Mouse (Mus musculus) CH12.LX (cell line): ENCODE results near the gene Clspn. TPM values are rescaled to one million over a fixed set of nuclear protein-coding genes. Genes with fewer than 3 reads are reported as not detected.

ENCODE experiments used
- DNase-seq: peaks from one replicate; pipeline ENCODE4 v3.0.0-alpha.2; 2013; ENCODE audit errors: extremely low read depth
- H3K27ac ChIP-seq: 2 replicates; pipeline ENCODE4 v1.5.1; 2012; ENCODE audit warnings: low read depth, mild to moderate bottlenecking, control low read depth, moderate library complexity; ENCODE audit not compliant: insufficient read depth
- H3K27me3 ChIP-seq: replicated peaks from 2 replicates; pipeline ENCODE3; 2012; ENCODE audit warnings: inconsistent platforms
- H3K36me3 ChIP-seq, 2 experiments: replicated peaks in 1 of 2; 2 replicates each; pipeline versions ENCODE3 to v1.6.1; 2012; ENCODE audit warnings: inconsistent platforms in 1 of 2, low read length in 1 of 2, mild to moderate bottlenecking in 1 of 2, mixed read lengths in 1 of 2, moderate library complexity in 1 of 2; ENCODE audit not compliant: control insufficient read depth in 1 of 2, insufficient read depth in 1 of 2
- H3K4me1 ChIP-seq, 2 experiments: 2 replicates each; pipeline ENCODE4 v1.6.1; 2012; ENCODE audit warnings: inconsistent platforms in 1 of 2, moderate library complexity in 1 of 2; ENCODE audit not compliant: insufficient read depth in 2 of 2, control insufficient read depth in 1 of 2
- H3K4me2 ChIP-seq: 2 replicates; pipeline ENCODE4 v1.6.1; 2012; ENCODE audit warnings: low read depth, mild to moderate bottlenecking, control low read depth; ENCODE audit not compliant: poor library complexity, insufficient read depth, severe bottlenecking
- H3K4me3 ChIP-seq, 3 experiments: fragments of 150-350 bp in 1 of 3; sonication (generic) in 1 of 3; replicated peaks in 1 of 3; 2 replicates each; pipeline versions ENCODE3 to v1.5.1; 2011 to 2012; ENCODE audit warnings: low read depth in 2 of 3, low read length in 2 of 3, mild to moderate bottlenecking in 2 of 3, moderate library complexity in 2 of 3, control low read depth in 1 of 3, improper control_type of control experiment in 1 of 3, inconsistent platforms in 1 of 3, mixed read lengths in 1 of 3; ENCODE audit not compliant: poor library complexity in 1 of 3
- H3K79me2 ChIP-seq: replicated peaks from 2 replicates; pipeline ENCODE4 v1.6.1; 2012; ENCODE audit warnings: mild to moderate bottlenecking, moderate library complexity; ENCODE audit not compliant: control insufficient read depth, poor library complexity, insufficient read depth, severe bottlenecking; ENCODE audit errors: extremely low read depth
- H3K9ac ChIP-seq: 2 replicates; pipeline ENCODE4 v1.6.1; 2012; ENCODE audit warnings: low read depth, mild to moderate bottlenecking, control low read depth, moderate library complexity; ENCODE audit not compliant: insufficient read depth
- H3K9me3 ChIP-seq: replicated peaks from 2 replicates; pipeline ENCODE3; 2012; ENCODE audit warnings: low read length, inconsistent platforms, mixed read lengths
- CHD1 ChIP-seq: IDR thresholded peaks from 2 replicates; pipeline ENCODE4 v1.6.1; 2012; ENCODE audit warnings: low read depth, low read length, improper control_type of control experiment, inconsistent platforms
- CHD2 ChIP-seq: IDR thresholded peaks from 2 replicates; pipeline ENCODE4 v1.6.1; 2011; ENCODE audit warnings: low read length, improper control_type of control experiment
- ELF1 ChIP-seq: IDR thresholded peaks from 2 replicates; pipeline ENCODE4 v1.6.1; 2014; ENCODE audit warnings: low read depth, mild to moderate bottlenecking, inconsistent platforms, low read length, improper control_type of control experiment
- HCFC1 ChIP-seq: IDR thresholded peaks from 2 replicates; pipeline ENCODE4 v1.6.1; 2012; ENCODE audit warnings: low read depth, mild to moderate bottlenecking, inconsistent platforms, low read length, improper control_type of control experiment
- JUND ChIP-seq: conservative IDR thresholded peaks from 2 replicates; pipeline ENCODE4 v1.6.1; 2011; ENCODE audit warnings: low read depth, low read length, improper control_type of control experiment
- KAT2A ChIP-seq: IDR thresholded peaks from 2 replicates; pipeline ENCODE4 v1.6.1; 2012; ENCODE audit warnings: low read length, improper control_type of control experiment, inconsistent platforms; ENCODE audit not compliant: insufficient replicate concordance
- MAX ChIP-seq: IDR thresholded peaks from 2 replicates; pipeline ENCODE4 v1.6.1; 2011; ENCODE audit warnings: low read length, improper control_type of control experiment
- MAZ ChIP-seq: IDR thresholded peaks from 2 replicates; pipeline ENCODE4 v1.6.1; 2012; ENCODE audit warnings: low read depth, mild to moderate bottlenecking, inconsistent platforms, low read length, improper control_type of control experiment, moderate library complexity
- MEF2A ChIP-seq: IDR thresholded peaks from 2 replicates; pipeline ENCODE4 v1.6.1; 2014; ENCODE audit warnings: low read depth, mild to moderate bottlenecking, inconsistent platforms, low read length, improper control_type of control experiment, borderline replicate concordance
- MXI1 ChIP-seq: IDR thresholded peaks from 2 replicates; pipeline ENCODE4 v1.6.1; 2011; ENCODE audit warnings: mild to moderate bottlenecking, low read depth, low read length, improper control_type of control experiment
- NELFE ChIP-seq: IDR thresholded peaks from 2 replicates; pipeline ENCODE4 v1.6.1; 2011; ENCODE audit warnings: low read depth, low read length, improper control_type of control experiment
- NRF1 ChIP-seq: IDR thresholded peaks from 2 replicates; pipeline ENCODE4 v1.6.1; 2014; ENCODE audit warnings: low read depth, mild to moderate bottlenecking, inconsistent platforms, low read length, improper control_type of control experiment, moderate library complexity
- PAX5 ChIP-seq: IDR thresholded peaks from 2 replicates; pipeline ENCODE4 v1.6.1; 2012; ENCODE audit warnings: low read length, inconsistent platforms, mixed read lengths
- POLR2A ChIP-seq: IDR thresholded peaks from 2 replicates; pipeline ENCODE4 v1.6.1; 2011; ENCODE audit warnings: low read depth, mild to moderate bottlenecking, improper control_type of control experiment, low read length
- RAD21 ChIP-seq: IDR thresholded peaks from 2 replicates; pipeline ENCODE4 v1.6.1; 2011; ENCODE audit warnings: low read depth, mild to moderate bottlenecking, low read length, improper control_type of control experiment, moderate library complexity
- RCOR1 ChIP-seq: conservative IDR thresholded peaks from 2 replicates; pipeline ENCODE4 v1.6.1; 2012; ENCODE audit warnings: low read depth, mild to moderate bottlenecking, inconsistent platforms, low read length, improper control_type of control experiment
- SIN3A ChIP-seq: IDR thresholded peaks from 2 replicates; pipeline ENCODE4 v1.6.1; 2012; ENCODE audit warnings: low read length, improper control_type of control experiment, inconsistent platforms
- TCF12 ChIP-seq: IDR thresholded peaks from 2 replicates; pipeline ENCODE4 v1.6.1; 2014; ENCODE audit warnings: low read depth, mild to moderate bottlenecking, inconsistent platforms, low read length, improper control_type of control experiment
- UBTF ChIP-seq: IDR thresholded peaks from 2 replicates; pipeline ENCODE4 v1.6.1; 2012; ENCODE audit warnings: low read depth, mild to moderate bottlenecking, inconsistent platforms, low read length, improper control_type of control experiment, moderate library complexity
- USF1 ChIP-seq: IDR thresholded peaks from 2 replicates; pipeline ENCODE4 v1.6.1; 2014; ENCODE audit warnings: low read depth, mild to moderate bottlenecking, inconsistent platforms, low read length, improper control_type of control experiment
- ZC3H11A ChIP-seq: IDR thresholded peaks from 2 replicates; pipeline ENCODE4 v1.6.1; 2012; ENCODE audit warnings: low read depth, mild to moderate bottlenecking, inconsistent platforms, low read length, improper control_type of control experiment
- ZKSCAN1 ChIP-seq: IDR thresholded peaks from 2 replicates; pipeline ENCODE4 v1.6.1; 2012; ENCODE audit warnings: low read depth, inconsistent platforms, low read length, improper control_type of control experiment, borderline replicate concordance
- ZMIZ1 ChIP-seq: IDR thresholded peaks from 2 replicates; pipeline ENCODE4 v1.6.1; 2012; ENCODE audit warnings: low read depth, mild to moderate bottlenecking, inconsistent platforms, low read length, improper control_type of control experiment
- ZNF384 ChIP-seq: IDR thresholded peaks from 2 replicates; pipeline ENCODE4 v1.6.1; 2012; ENCODE audit warnings: low read depth, low read length, improper control_type of control experiment, inconsistent platforms
- dilution Hi-C: fragments of 300-500 bp; cut with MboI; formaldehyde crosslinking; loops from 2 replicates; pipeline ENCODE4 v1.14.3; 2020; ENCODE audit warnings: low sequenced_read_pairs; ENCODE audit not compliant: extremely low pct_unique_long_range_greater_than_20kb, extremely low pct_ligation_motif_present
- in situ Hi-C: fragments of 300-500 bp; cut with MboI; formaldehyde crosslinking; loops from 3 replicates; pipeline ENCODE4 v1.14.3; 2019; ENCODE audit warnings: low sequenced_read_pairs, low pct_ligation_motif_present, low pct_unique_long_range_greater_than_20kb, mixed read lengths
- polyA plus RNA-seq: library from polyadenylated mRNA; unstranded; fragments of >175 nt; gene quantifications from 2 replicates; pipeline ENCODE4 v1.2.1, GENCODE M21; 2012; ENCODE audit warnings: low read depth; ENCODE audit not compliant: insufficient read length
- total RNA-seq, 2 experiments: library from RNA; depleted of rRNA; stranded (reverse); fragments of 300-350 nt in 1 of 2; fragments of >200 nt in 1 of 2; gene quantifications; 2 replicates each; pipeline ENCODE4 v1.2.3; 2012 to 2014

The Clspn gene
- total and polyA plus RNA-seq, 3 experiments, result 25.5 to 90.0 (median 34.9) TPM

DNA sequence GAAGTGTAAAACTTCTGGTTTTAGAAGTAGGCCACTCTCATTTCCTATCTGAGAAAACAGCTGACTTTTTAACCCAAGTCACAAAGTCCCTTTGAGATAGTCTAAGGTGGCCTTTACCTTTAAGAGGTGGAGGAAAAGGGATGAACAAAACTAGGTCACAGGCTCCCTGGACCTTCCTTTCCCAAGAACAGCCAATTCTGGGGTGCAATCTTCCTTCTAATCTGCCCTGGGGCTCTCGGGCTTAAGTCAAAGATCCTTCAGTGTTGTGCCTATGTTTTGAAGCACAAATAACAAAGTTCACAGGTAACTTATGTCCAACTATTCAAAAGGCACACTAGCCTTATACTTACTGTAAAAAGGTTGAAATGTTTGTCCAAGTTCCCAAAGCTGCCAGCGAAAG is 47.4 kb downstream of the Clspn start:
- H3K27me3 ChIP-seq, result no peaks in the 10 kb centered on the region
- H3K79me2 ChIP-seq, result no peaks in the 10 kb centered on the region
- H3K9me3 ChIP-seq, result no peaks in the 10 kb centered on the region
- dilution Hi-C loops (no loop called here), in situ Hi-C loops (loop anchor here (10.0 kb wide), 2 partner anchors 111 to 241 kb away; no protein-coding TSS in a partner anchor)
- H3K4me2 ChIP-seq, result no peak overlapping the region
- H3K9ac ChIP-seq, result no peak overlapping the region
- H3K4me3 ChIP-seq, result no peak overlapping the region
- TF ChIP-seq JUND (no peak), PAX5 (no peak), CHD2 (no peak), KAT2A (no peak), ZNF384 (no peak), TCF12 (no peak), MXI1 (no peak), ZKSCAN1 (no peak), RAD21 (no peak)
- H3K36me3 ChIP-seq, result no peaks in the 10 kb centered on the region
- no peak overlapping the region for H3K27ac ChIP-seq
- DNase-seq, result no peak
- H3K4me1 ChIP-seq, result peaks cover 0 to 6% of the 10 kb centered on the region in 2 experiments; a peak in 2 of 4 replicates

DNA sequence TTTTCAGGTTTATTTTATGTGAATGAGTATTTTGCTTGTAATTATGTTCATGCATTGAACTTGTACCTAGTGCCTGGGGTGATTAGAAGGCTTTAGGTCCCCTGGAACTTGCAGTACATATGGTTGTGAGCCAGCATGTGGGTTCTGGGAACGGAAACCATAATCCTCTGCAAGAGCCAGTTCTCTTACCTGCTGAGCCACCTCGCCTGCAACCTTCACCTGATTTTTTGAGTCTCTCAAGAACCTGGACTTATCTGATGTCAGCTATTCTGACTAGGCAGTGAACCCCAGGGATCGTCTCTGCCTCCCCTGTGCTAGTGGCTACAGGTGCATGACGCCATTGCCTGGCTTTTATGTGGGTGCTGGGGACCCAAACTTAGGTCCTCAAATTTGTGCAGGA is 49.0 kb downstream of the Clspn start:
- DNase-seq, result no peak
- H3K4me3 ChIP-seq, result no peak overlapping the region
- H3K4me1 ChIP-seq, result 0 out of 4 replicates have a peak, but pooled peaks cover 0 to 2% of the 10 kb centered on the region in 2 experiments
- dilution Hi-C loops, result no loop called here
- H3K27me3 ChIP-seq, result no peaks in the 10 kb centered on the region
- H3K9ac ChIP-seq, result no peak overlapping the region
- H3K9me3 ChIP-seq, result no peaks in the 10 kb centered on the region
- in situ Hi-C loops, result loop anchor here (5.0 to 10.0 kb wide), 3 partner anchors 109 to 239 kb away; no protein-coding TSS in a partner anchor
- H3K79me2 ChIP-seq, result no peaks in the 10 kb centered on the region
- TF ChIP-seq RCOR1 (no peak), ZMIZ1 (no peak)
- H3K36me3 ChIP-seq, result no peaks in the 10 kb centered on the region
- H3K4me2 ChIP-seq, result no peak overlapping the region
- H3K27ac ChIP-seq, result no peak overlapping the region

DNA sequence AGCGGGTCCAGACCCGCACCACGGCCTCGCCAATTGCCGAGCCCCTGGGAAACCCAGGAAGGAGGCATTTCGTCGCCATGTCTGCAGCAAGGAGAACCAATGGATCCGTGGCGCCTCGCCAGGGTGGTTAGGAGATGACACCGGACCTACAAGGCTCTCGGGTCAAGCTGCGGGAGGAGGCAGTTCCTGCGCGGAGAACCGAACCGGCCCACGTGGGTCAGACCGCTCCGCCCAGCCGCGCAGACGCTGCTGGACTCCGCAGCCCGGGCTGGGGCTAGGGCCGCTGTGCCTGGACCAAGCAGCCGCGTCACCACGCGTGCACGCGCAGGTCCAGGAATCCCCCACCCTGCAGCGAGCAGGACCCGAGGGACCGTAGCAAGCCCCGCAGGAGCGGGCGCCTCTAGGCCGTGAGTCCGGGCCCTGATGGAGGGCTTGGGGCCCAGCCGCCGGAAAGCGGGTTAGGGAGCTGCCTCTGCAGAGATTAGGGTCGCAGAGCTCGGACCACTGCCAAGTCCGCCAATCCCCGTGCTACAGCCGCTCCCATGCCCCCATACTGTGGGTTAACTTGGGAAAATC is 53.0 kb downstream of the Clspn start, which contains the start of gene 5730409E04Rik:
Gene 5730409E04Rik, plus strand, starts transcription at position 213 of the 576 bp plus-strand sequence.
- Histone ChIP-seq H3K36me3 (peaks cover 7 to 30% of the 10 kb centered on the region in 2 experiments), H3K9me3 (no peaks in the 10 kb centered on the region), H3K27me3 (no peaks in the 10 kb centered on the region), H3K79me2 (no peaks in the 10 kb centered on the region), H3K4me1 (no peaks in the 10 kb centered on the region), H3K4me2 (peak within 1 kb of the TSS; percentile 74), H3K9ac (peak within 1 kb of the TSS; percentile 89), H3K4me3 (peak within 1 kb of the TSS; percentile 56 to 72 (median 72)), H3K27ac (no peak within 1 kb of the TSS)
- in situ Hi-C loops, result loop anchor here (5.0 to 10.0 kb wide), 3 partner anchors 105 to 235 kb away; no protein-coding TSS in a partner anchor
- DNase-seq, result peak; percentile 43
- dilution Hi-C loops, result no loop called here
- TF ChIP-seq USF1 (peak; percentile 76), ELF1 (peak; percentile 42; the same call in 1 of the 2 replicates), TCF12 (peak; percentile 61), MEF2A (0 out of 2 replicates have a peak, but pooled peaks have one; percentile 20), MAX (peak; percentile 78; the same call in 1 of the 2 replicates), CHD1 (0 out of 2 replicates have a peak, but pooled peaks have one; percentile 33), NELFE (peak; percentile 72), CHD2 (no peak), POLR2A (peak; percentile 78), MXI1 (peak; percentile 92), HCFC1 (peak; percentile 55), SIN3A (peak; percentile 60; the same call in 1 of the 2 replicates), ZC3H11A (no peak), UBTF (peak; percentile 77), ZMIZ1 (peak; percentile 43; the same call in 1 of the 2 replicates), JUND (no peak), KAT2A (no peak), MAZ (no peak; the same call in 1 of the 2 replicates), NRF1 (peak; percentile 81), ZKSCAN1 (no peak)
